Mouse (Mus musculus) bone marrow, adult 2 months (tissue): ENCODE data around the gene Ms4a14. TPM values are rescaled to one million over a fixed set of nuclear protein-coding genes. Genes with fewer than 3 reads are reported as not detected.
"Not testable (repeated sequence)": the region's sequence is repeated elsewhere in the genome, so short reads cannot be mapped to it uniquely, and the experiment has no call there.

Source experiments
- H3K27ac ChIP-seq: fragments of 200-500 bp; 2 replicates; pipeline ENCODE4 v1.5.1; 2012; ENCODE audit warnings: low read depth, mild to moderate bottlenecking, control low read depth, inconsistent platforms, low read length; ENCODE audit not compliant: control insufficient read depth, poor library complexity, insufficient read depth
- H3K4me1 ChIP-seq: fragments of 200-500 bp; 2 replicates; pipeline ENCODE4 v1.6.1; 2011; ENCODE audit warnings: low read length; ENCODE audit not compliant: control insufficient read depth, insufficient read depth
- H3K4me3 ChIP-seq: fragments of 200-500 bp; replicated peaks from 2 replicates; pipeline ENCODE3; 2011; ENCODE audit warnings: mild to moderate bottlenecking, low read depth, low read length, control low read depth; ENCODE audit not compliant: control insufficient read depth
- CTCF ChIP-seq: fragments of 200-500 bp; IDR thresholded peaks from 2 replicates; pipeline ENCODE4 v1.5.1; 2011; ENCODE audit warnings: low read length, control low read depth; ENCODE audit not compliant: control insufficient read depth, insufficient read depth
- POLR2A ChIP-seq: fragments of 200-500 bp; IDR thresholded peaks from 2 replicates; pipeline ENCODE4 v1.6.1; 2011; ENCODE audit warnings: low read depth, mild to moderate bottlenecking, control low read depth, low read length, borderline replicate concordance; ENCODE audit not compliant: control insufficient read depth
- WGBS: fragments of 180-500 bp; shearing (Covaris S2); methylation state at CpG from one replicate; pipeline ENCODE4 v1.1.7; 2018; 5-methylcytosine and 5-hydroxymethylcytosine counted together
- polyA plus RNA-seq: library from polyadenylated mRNA; stranded (reverse); fragments of >200 nt; gene quantifications from 2 replicates; pipeline ENCODE4 v1.2.4, GENCODE M21; 2011; ENCODE audit warnings: low replicate concordance; ENCODE audit not compliant: missing spikeins, insufficient read depth, insufficient read length

Gene Ms4a14
- polyA plus RNA-seq, 1 experiment: 0.85 TPM

- Histone ChIP-seq H3K4me1 (no peaks in the 10 kb centered on the region; the same call in 1 of the 2 replicates), H3K27ac (peak overlapping the region; percentile 65; the same call in 1 of the 2 replicates), H3K4me3 (no peak overlapping the region)
- no peak for TF ChIP-seq POLR2A
- TF ChIP-seq CTCF: no peak
- WGBS: 62% methylated on average over 4 of the region's 4 CpGs
Measured at GRCm38 (mm10) chr19:11266956-11267355, 47.3 kb downstream of the Ms4a14 start.

DNA sequence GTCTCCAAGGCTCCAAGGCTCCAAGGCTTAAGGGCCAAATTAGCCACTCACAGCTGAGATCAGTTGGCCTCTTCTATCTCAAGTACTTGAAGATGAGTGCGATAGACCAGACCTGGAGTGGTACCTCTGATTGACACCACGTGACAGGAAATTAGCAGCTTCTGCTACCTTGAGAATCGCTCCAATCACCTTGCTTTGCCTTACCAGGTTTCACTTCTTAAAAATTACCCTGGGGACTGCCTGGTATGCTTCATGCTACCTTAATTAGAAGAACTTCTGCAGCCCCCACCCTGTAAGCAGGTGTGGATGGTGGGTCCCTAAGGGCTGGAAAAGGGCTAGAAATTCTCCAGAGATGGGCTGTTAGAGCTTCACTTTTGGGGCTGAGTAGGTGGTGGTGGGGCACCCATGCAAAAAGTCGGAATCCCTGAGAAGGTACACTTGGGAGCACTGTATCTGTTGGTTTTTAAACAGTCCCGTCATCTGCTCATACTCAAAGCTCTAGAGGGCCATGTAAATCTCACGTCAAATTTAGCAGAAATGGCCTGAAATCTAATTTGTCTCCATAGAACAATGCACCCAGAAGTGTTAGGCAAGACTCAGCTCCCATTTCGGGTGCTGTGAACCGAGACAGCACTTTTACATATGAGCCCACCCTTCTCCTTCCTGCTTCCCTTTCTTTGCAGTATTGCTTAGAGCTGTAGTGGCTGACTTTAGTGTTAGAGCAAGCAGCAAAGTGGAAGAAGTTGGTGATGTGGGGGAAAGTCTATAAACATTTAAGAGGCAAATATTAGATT, 48.0 kb downstream of the Ms4a14 start, which contains the start of gene Ms4a1:
TSS of gene Ms4a1 (minus strand) at position 190 of the 794 bp plus-strand sequence.
- 66% methylated on average over 8 of the region's 8 CpGs for WGBS
- H3K27ac ChIP-seq: peak within 1 kb of the TSS; percentile 73; the same call in 1 of the 2 replicates
- TF ChIP-seq POLR2A (no peak), CTCF (no peak)
- peak within 1 kb of the TSS; percentile 63 for H3K4me3 ChIP-seq
- no peaks in the 10 kb centered on the region; the same call in 1 of the 2 replicates for H3K4me1 ChIP-seq

DNA sequence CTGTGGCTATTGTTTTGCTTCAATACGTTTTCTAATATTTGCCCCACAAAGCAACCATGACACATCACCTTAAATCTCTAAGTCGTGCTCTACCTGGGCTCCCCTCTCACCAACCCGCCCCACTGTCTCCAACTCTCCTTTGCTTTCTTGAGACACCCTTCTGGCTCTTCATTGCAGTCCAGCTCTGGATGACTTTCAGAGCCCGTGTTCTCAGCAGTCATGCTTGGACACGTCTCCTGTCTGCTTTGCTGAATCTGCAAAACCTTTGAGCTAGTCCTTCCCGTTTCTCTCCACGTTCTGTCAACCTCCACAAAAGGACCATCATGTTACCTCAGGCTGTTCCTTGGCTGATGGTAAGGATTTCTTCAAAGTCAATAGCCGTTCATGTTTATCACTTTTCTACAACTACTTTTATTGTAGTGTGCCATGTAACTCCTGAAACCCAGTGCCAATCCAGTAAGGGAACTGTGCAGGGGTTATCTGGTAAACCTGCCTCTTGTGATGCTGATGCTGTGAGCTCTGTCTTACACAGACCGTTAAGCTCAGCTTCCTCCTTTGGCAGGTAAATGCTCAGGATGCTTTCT, 49.6 kb downstream of the Ms4a14 start:
- peak overlapping the region; percentile 52 for H3K4me3 ChIP-seq
- H3K4me1 ChIP-seq: no peaks in the 10 kb centered on the region; the same call in 1 of the 2 replicates
- no peak for TF ChIP-seq POLR2A
- TF ChIP-seq CTCF: no peak
- peak overlapping the region; percentile 24; the same call in 1 of the 2 replicates for H3K27ac ChIP-seq
- WGBS: 78% methylated on average over 9 of the region's 9 CpGs

- no peak for TF ChIP-seq POLR2A
- TF ChIP-seq CTCF: no peak
- WGBS: 5% methylated on average over 3 of the region's 3 CpGs
- no peak overlapping the region; the same call in 1 of the 2 replicates for H3K27ac ChIP-seq
- H3K4me1 ChIP-seq: no peaks in the 10 kb centered on the region; the same call in 1 of the 2 replicates
- peak overlapping the region; percentile 16 for H3K4me3 ChIP-seq
Measured at GRCm38 (mm10) chr19:11263549-11263948, 50.7 kb downstream of the Ms4a14 start.

- not testable (repeated sequence) for H3K4me1 ChIP-seq, H3K27ac ChIP-seq
- 37% methylated on average over 4 of the region's 4 CpGs for WGBS
- H3K4me3 ChIP-seq: peak overlapping the region; percentile 20
Measured at GRCm38 (mm10) chr19:11262932-11263331, 51.3 kb downstream of the Ms4a14 start.

- H3K4me1 ChIP-seq: no peaks in the 10 kb centered on the region
- H3K4me3 ChIP-seq: no peak overlapping the region
- H3K27ac ChIP-seq: no peak overlapping the region
- WGBS: 4% methylated on average over 2 of the region's 2 CpGs
- TF ChIP-seq CTCF: no peak
Measured at GRCm38 (mm10) chr19:11261522-11261921, 52.7 kb downstream of the Ms4a14 start.

Other genes with a start within 250 kb of the Ms4a14 start
- 7.3 and 12.7 TPM in 2 replicates for gene Ms4a8a, start 233.4 kb downstream of the Ms4a14 start, polyA plus RNA-seq
- gene 1700017D01Rik, start 183.6 kb downstream of the Ms4a14 start, polyA plus RNA-seq: not detected in 2 replicates
- gene 1700025F22Rik, start 149.1 kb downstream of the Ms4a14 start, polyA plus RNA-seq: not detected in 2 replicates
- not detected in 2 replicates for gene Ms4a13, start 117.7 kb downstream of the Ms4a14 start, polyA plus RNA-seq
- 0.90 TPM in 1 of 2 replicates, not detected in the other for gene Ms4a12, start 82.0 kb downstream of the Ms4a14 start, polyA plus RNA-seq
- 7.0 and 9.9 TPM in 2 replicates for gene Ms4a1, start 48.2 kb downstream of the Ms4a14 start, polyA plus RNA-seq
- not detected in 2 replicates for gene Ms4a5, start 30.6 kb downstream of the Ms4a14 start, polyA plus RNA-seq
- 5.3 and 9.6 TPM in 2 replicates for gene Ms4a7, start 21.7 kb upstream of the Ms4a14 start, polyA plus RNA-seq
- gene Ms4a4a, start 61.1 kb upstream of the Ms4a14 start, polyA plus RNA-seq: 1.6 and 4.3 TPM in 2 replicates
- gene Ms4a4c, start 90.3 kb upstream of the Ms4a14 start, polyA plus RNA-seq: 8.4 and 16.7 TPM in 2 replicates
- 2.3 and 9.6 TPM in 2 replicates for gene Ms4a4b, start 129.1 kb upstream of the Ms4a14 start, polyA plus RNA-seq
- gene Ms4a6c, start 154.9 kb upstream of the Ms4a14 start, polyA plus RNA-seq: 9.2 and 36.3 TPM in 2 replicates
- 2.4 and 11.9 TPM in 2 replicates for gene Gm8369, start 171.5 kb upstream of the Ms4a14 start, polyA plus RNA-seq
- gene Ms4a6b, start 202.1 kb upstream of the Ms4a14 start, polyA plus RNA-seq: 6.0 and 15.7 TPM in 2 replicates
- gene Ms4a4d, start 222.3 kb upstream of the Ms4a14 start, polyA plus RNA-seq: 2.0 and 2.8 TPM in 2 replicates